Mouse (Mus musculus) erythroblast, adult 5-6 weeks (primary cell): ENCODE measurements around the gene Tgtp2. TPM values are rescaled to one million over a fixed set of nuclear protein-coding genes. Genes with fewer than 3 reads are reported as not detected.
A peak's percentile ranks its signal among the peaks of the same experiment; 100 is the strongest.
"Not testable (repeated sequence)": the region's sequence is repeated elsewhere in the genome, so short reads cannot be mapped to it uniquely, and the experiment has no call there.

Experiments used
- ATAC-seq: replicated peaks from 2 replicates; pipeline ENCODE4 v1.8.0; 2016; ENCODE audit warnings: moderate number of reproducible peaks, mild to moderate bottlenecking, moderate TSS enrichment, inconsistent platforms; ENCODE audit not compliant: poor library complexity, low FRiP score, severe bottlenecking
- total RNA-seq, 2 experiments: library from RNA; stranded (forward) in 1 of 2; stranded (reverse) in 1 of 2; fragments of 150-400 nt in 1 of 2; fragments of 200-764, 138-1000 nt in 1 of 2; gene quantifications; 2 replicates each; pipeline versions ENCODE4 v1.2.3 to v1.2.4; 2015 to 2017; ENCODE audit warnings: low replicate concordance in 2 of 2

The Tgtp2 gene
- total RNA-seq, 2 experiments from 2014 or later = 28.2 to 51.8 TPM

- ATAC-seq = peak; percentile 82
Measured at GRCm38 (mm10) chr11:49087830-49088616, 24.0 kb upstream of the Tgtp2 start.

DNA sequence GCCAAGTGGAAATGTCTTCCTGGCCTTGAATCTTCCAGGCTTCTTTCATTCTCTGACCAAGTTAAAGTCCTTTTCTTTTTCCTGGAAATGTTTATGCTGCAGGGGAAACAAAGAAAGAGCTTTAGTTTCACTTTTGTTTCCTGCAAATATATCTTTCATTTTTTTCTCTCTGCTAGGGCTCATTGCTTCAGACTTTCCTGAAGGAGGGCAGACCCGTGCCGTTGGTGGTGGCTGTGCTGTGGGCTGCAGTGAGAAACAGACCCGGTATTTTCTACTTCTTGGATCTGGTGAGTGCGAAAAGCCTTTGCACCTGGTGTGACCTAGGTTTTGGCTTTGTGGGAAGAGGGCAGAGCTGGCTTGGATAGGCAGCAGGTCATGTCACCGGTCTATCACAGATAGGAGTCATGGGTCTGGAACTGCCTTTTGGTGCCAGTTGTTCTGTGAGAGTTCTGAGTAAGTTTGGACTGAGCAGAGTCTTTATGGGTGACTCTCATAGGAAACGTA lies 22.9 kb upstream of the Tgtp2 start:
- peak; percentile 27 for ATAC-seq

GRCm38 (mm10) chr11:49084875-49085274 lies 20.9 kb upstream of the Tgtp2 start:
- no peak for ATAC-seq

GRCm38 (mm10) chr11:49084385-49084784 lies 20.4 kb upstream of the Tgtp2 start:
- ATAC-seq = no peak

DNA sequence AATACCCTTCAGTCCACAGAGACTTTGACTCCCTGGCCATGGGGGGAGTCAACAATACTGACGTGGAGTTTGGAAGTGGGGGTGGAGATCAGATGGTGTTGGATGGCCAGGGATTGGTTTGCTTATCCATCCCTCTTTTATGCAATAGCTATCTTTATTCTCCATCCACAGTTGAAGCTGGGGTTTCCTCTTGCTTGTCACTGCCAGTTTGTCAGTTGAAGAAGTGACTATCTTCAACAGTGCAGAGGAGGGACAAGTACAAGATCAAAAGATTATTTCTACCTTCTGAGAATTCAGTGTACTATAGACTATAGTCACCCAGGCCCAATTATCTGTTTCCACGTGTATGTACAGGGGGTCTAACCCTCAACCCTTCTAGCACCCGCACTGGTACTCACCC lies 19.8 kb upstream of the Tgtp2 start:
- ATAC-seq = no peak

GRCm38 (mm10) chr11:49083146-49083545 lies 19.1 kb upstream of the Tgtp2 start:
- no peak for ATAC-seq

GRCm38 (mm10) chr11:49081886-49082285 lies 17.9 kb upstream of the Tgtp2 start:
- 0 out of 2 replicates have a peak, but pooled peaks have one; percentile 22 for ATAC-seq

GRCm38 (mm10) chr11:49081356-49081755 lies 17.4 kb upstream of the Tgtp2 start:
- no peak for ATAC-seq

- ATAC-seq = no peak
Measured at GRCm38 (mm10) chr11:49080636-49081035, 16.6 kb upstream of the Tgtp2 start.

- no peak for ATAC-seq
Measured at GRCm38 (mm10) chr11:49078719-49079118, 14.7 kb upstream of the Tgtp2 start.

DNA sequence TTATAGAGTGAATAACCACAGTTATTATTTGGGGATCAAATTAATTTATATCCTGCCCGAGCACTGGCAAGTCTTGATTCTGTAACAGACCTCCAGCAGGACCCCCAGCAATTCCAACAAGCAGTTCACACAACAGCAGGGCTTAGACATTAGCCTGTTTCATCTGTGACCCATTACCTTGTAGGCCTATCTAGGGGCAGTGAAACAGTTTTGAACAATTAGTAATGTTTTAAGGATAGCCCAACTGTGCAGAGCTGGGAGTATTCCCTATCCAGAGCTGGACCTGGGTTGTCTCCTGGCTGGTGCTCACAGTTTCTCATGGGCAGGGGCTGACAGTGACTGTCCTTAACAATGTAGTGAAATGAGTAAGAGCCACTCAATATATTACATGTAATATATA lies 13.0 kb upstream of the Tgtp2 start:
- ATAC-seq = no peak

DNA sequence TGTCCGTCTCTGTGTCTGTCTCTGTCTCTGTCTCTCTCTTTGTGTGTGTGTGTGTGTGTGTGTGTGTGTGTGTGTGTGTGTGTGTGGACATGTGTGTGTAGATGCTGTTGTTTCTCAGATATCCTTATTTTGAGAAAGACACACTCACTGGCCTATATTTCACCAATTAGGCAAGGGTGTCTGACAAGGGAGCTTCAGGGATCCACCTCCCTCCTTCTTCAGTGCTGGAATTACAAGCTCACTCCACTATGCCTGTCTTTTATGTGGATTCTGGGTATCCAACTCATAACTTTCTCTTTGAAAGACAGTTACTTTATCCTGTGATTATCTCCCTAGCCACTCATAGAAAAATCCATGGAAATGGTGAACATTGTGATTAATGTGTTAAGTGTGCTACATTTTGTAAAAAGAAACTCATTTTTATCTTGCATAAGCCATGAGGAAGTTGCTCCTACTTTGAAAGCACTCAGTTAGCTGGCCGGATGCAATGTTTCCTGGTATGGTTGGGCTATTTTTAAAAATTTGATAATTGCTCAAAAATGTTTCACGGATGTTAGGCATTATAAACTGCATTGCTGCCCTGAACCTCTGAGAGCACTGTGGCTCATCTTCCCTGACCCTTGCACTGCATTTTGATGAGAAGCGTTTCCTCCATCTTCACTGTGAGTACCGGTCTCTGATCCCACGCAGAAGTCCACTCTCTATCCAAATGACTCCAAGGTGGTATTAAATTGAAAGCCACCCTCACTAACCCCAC lies 12.2 kb upstream of the Tgtp2 start, which contains the start of gene Ifi47:
Gene Ifi47, plus strand, starts transcription at position 587 of the 757 bp plus-strand sequence.
- ATAC-seq = not testable (repeated sequence)

- ATAC-seq = no peak
Measured at GRCm38 (mm10) chr11:49068358-49068757, 4.4 kb upstream of the Tgtp2 start.

DNA sequence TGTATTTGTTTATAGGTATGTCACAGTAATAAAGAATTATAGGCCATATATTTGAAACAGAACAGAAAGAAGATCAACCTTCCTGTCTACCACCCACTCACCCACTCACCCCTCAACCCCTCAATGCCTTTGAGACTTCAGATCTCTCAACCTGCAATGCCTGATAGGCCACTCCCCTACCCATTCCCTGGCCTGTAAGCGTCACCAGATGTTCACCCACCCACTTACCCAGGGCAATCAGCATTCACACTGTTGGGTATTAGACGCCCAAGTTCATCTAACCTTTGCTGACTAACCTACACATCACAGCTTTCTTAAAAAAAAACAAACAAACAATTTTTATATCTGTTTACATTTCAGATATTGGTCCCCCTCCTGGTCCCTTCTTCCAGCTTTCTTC lies 2.1 kb downstream of the Tgtp2 start:
- peak; percentile 83 for ATAC-seq

- not testable (repeated sequence) for ATAC-seq
Measured at GRCm38 (mm10) chr11:49060061-49060460, 3.9 kb downstream of the Tgtp2 start.

GRCm38 (mm10) chr11:49051894-49052293 lies 12.1 kb downstream of the Tgtp2 start:
- ATAC-seq = not testable (repeated sequence)

DNA sequence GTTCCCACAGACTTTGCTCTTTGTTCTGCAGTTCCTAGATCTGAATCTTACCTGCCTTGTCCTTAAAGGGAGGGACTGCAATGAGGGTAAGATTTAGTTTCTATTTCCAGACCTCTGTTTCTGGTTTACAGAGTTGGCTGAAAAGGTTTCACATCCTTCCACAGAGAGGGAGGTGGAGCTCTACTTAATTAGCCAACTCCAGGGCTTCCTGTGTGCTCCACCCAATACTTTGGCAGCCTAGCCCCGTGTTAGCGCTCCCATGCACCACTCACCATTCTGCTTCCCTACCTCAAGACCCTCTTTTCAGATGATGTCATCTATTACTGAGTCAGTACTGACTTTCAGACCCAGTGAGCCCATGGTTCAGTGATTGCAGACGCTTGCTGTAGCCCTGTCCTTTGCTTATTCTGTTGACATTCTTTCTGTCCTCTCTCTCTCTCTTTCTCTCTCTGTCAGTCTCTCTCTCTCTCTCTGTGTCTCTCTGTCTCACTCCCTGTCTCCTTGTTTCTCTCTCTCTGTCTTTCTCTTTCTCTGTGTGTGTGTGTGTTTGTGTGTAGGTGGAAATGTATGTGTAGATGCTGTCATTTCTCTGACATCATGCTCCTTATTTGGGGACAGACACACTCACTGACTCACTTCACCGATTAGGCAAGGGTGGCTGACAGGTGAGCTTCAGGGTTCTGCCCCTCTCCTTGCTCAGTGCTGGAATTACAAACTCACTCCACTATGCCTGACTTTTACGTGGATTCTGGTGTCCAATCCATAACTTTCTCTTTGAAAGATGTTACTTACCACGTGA lies 12.7 kb downstream of the Tgtp2 start, which contains the start of gene 9930111J21Rik2:
Gene 9930111J21Rik2, minus strand, starts transcription at position 150 of the 799 bp plus-strand sequence.
- peak; percentile 41; the same call in 1 of the 2 replicates for ATAC-seq

GRCm38 (mm10) chr11:49050064-49050463 lies 13.9 kb downstream of the Tgtp2 start:
- 0 out of 2 replicates have a peak, but pooled peaks have one; percentile 40 for ATAC-seq

GRCm38 (mm10) chr11:49012074-49012473 lies 51.9 kb downstream of the Tgtp2 start:
- not testable (repeated sequence) for ATAC-seq
